Mouse (Mus musculus) layer of hippocampus, adult 8-10 months (tissue): ENCODE measurements at regions not wholly inside any gene's neighbourhood (a gene's known extent, or its start where the extent isn't known, plus 50 kb on each side); places are given as distances from the start of the nearest gene placed in this dataset.

Experiments used
- DNase-seq, 2 experiments: peaks; one replicate each; pipeline ENCODE4 v3.0.0; 2022; ENCODE audit warnings: low spot score in 2 of 2

DNA sequence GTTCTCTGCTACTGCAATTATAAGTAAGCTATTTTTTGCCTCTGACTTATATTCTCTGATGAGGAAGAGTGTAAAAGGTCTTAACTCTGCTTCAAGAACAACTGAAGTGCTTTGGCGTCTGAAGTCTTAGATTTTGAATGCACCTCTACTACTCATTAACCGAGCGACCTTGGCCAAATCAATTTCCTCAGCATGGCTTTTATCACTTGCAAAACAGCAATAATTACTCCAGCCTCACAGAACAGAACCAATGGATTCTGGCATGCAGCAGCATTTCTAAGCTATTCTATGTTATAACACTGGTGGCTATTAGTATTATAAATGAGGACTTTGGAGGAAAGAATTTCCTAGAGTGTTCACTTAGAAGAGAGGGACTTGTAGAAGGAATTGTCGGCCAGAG lies 462.9 kb upstream of the Cited2 start:
- no peak for DNase-seq

DNA sequence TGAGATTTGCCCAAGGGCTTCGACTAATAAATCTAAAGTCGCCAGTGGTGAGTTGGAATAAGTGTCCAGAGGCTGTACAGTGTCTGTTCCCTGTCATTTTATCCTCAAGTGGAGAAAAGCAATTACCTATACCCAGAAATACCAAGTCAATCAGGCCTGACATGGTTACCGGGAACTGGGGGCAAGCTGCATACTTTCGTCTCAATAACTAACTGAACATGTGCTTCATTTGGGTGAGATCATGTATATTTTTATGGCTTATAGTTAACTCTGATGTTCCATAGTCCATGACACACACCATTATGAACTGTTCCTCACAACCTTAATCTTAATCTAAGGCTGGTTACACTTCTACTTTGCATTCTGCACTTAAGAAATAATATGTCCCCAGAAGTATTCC lies 462.4 kb upstream of the Cited2 start:
- no peak for DNase-seq

DNA sequence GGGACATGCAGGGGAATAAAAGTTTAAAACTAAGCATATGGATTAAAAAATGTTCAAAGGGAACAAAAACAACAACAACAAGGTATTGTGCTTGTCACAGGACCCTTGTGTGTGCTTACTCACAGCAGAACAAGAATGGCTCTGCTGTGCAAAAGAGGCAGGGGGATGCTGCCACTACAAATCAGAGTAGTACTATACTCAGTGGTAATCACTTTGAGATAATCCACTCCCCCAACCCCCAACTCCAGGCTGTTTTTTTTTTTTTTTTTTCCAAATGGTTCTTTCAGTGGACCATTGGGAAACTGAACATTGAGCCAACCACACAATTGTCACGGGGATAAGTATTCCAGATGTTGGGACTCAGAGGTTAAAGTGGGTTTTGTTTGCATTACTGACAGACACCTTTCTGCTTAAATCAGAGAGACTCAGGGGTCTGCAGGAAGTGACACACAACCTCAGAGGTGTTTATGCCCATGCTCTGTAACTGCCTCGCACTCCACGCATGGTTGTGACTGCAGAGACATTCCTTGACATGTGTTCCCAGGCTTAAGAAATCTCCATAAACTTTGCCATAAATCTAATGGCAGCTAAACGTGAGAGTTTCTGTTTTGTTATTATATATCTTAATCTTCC lies 461.7 kb upstream of the Cited2 start:
- DNase-seq: no peak

GRCm38 (mm10) chr10:17261825-17262205 lies 461.2 kb upstream of the Cited2 start:
- DNase-seq: no peak

- DNase-seq: no peak
Observed at GRCm38 (mm10) chr10:17272646-17273045, 450.4 kb upstream of the Cited2 start.

DNA sequence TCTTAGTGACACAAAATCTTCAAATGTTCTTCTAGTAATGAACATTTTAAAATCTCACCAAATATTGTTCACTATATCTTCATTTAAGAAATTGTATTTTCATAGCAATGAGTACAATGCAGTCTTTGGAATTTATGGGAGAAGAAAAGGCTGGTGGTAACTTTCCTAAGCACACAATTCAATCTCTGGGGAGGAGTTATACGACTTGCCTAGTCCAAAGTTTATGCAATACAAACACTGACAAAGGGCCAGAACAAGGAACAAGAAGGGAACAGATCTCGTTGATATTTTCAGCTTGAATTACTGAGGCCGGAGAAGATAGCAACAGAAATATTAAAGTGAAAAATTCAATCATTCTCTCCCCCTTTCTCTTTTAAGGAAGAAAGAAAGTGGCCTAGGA lies 449.2 kb upstream of the Cited2 start:
- DNase-seq: no peak

DNA sequence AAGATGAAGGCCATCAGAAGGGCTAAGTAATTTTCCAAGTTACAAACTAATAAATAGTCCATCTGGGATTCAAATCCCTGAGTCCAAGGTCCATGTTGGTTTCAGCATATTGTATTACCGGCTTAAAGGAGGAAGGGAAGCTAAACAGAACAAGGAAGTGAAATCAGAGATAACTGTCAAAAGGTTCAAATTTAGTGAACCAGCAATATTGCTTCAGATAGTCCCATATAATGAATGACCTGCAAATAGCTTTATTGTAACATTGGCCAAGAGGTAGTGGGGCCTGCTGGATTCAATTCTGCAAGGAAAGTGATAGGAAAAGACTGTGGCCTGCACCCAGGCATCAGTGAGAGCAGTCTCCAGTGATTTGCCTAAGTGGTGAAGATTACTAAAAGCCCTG lies 447.8 kb upstream of the Cited2 start:
- no peak for DNase-seq

GRCm38 (mm10) chr10:17277911-17278310 lies 445.1 kb upstream of the Cited2 start:
- no peak for DNase-seq

GRCm38 (mm10) chr10:17284858-17285257 lies 438.2 kb upstream of the Cited2 start:
- DNase-seq: no peak

GRCm38 (mm10) chr10:17287141-17287540 lies 435.9 kb upstream of the Cited2 start:
- no peak for DNase-seq

GRCm38 (mm10) chr10:17288231-17288630 lies 434.8 kb upstream of the Cited2 start:
- no peak for DNase-seq

DNA sequence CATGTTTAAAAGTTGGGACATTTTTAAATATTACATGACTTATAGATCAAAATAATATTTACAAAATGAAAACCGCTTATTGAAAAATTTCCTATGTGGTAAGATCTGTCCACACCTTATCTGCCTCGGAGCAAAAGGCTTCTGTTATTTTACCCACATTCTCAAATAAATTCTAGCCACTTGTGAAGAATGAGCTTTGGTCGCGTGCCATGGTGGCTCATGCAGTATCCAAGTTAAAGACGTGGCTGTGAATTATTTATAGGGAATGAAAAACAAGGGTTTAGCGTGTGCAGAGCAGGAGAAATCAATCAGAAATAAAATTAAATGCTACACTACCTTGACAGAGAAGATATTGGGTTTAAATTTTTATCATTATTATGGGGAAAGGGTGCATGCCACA lies 430.7 kb upstream of the Cited2 start:
- DNase-seq: no peak

DNA sequence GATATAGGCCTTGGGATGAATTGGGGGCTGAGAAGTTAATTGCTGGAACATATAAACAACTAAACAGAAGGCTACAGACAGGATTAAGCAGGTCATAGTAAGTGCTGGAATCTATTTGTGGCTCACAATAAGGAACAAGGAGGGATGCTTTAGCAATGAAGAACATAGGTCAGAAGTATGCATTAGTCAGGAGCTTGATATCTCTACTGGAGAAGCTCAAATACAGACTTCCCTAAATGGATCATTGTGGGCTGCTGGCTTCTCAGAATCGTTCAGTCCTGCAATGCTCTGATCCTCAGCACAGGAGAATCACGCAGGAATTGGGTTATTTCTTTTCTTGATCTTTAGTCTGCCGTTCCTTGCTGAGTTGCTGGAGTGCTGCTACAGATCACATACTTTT lies 428.6 kb upstream of the Cited2 start:
- no peak for DNase-seq

GRCm38 (mm10) chr10:17295157-17295556 lies 427.9 kb upstream of the Cited2 start:
- DNase-seq: no peak

DNA sequence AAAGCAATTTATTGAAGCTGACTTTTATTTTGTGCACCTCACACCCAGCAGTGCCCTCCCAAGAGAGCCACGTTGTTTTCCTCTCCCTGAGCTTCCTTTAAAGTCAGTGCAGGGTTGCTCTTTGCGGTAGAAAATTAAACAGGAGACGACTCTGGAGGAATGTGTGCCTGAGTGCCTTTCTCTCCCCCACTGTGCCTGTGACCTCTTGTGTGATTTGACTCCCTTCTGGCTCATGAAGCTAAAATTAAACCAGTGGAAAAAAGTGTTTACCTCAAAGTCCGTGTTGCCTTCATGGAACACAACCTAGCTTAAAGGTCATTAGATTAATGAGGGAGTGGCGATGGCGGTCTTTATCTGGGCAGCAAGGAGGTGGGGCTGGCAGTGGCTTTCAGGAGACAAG lies 423.4 kb upstream of the Cited2 start:
- no peak for DNase-seq

DNA sequence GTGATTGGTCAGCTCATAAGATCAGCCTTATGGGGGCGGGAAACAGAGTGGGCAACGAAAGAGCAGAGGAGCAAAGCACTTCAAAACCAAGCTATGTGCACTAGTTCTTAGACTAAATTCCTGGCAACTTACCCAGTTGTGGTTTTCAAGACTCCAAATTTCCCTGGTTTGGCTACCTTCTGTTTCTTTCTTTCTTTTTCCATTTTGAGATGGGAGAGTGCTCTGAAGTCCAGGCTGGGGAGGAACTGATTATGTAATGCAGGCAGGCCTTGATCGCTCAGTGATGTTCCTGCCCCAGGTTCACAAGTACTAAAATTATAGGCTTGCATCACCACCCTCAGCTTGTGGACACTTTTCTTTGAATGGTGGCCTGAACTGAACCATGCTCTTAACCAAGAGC lies 396.3 kb upstream of the Cited2 start:
- no peak for DNase-seq

GRCm38 (mm10) chr10:17330904-17331606 lies 392.0 kb upstream of the Cited2 start:
- DNase-seq: no peak

- DNase-seq: no peak
Observed at GRCm38 (mm10) chr10:17331607-17332008, 391.4 kb upstream of the Cited2 start.

- no peak for DNase-seq
Observed at GRCm38 (mm10) chr10:17332025-17332767, 390.8 kb upstream of the Cited2 start.

DNA sequence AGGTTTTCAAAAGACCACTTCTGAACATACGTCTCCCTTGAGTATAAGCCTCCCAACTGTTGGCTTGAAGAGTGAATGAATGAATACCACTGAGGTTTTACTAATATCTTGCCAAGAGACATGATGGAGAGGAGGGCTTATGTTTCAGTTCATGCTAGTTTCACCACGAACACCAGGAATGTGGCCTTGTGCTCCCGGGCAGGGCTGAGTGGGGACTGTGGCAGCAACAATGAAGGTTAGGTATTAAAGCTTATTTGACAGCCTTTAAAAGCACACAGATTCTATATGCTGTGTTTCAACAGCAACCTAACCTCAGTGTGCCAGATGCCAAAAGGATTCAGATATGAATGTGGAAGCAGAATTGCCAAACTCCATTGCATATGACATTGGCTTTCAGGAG lies 390.0 kb upstream of the Cited2 start:
- DNase-seq: no peak

GRCm38 (mm10) chr10:17333676-17334075 lies 389.3 kb upstream of the Cited2 start:
- DNase-seq: no peak

DNA sequence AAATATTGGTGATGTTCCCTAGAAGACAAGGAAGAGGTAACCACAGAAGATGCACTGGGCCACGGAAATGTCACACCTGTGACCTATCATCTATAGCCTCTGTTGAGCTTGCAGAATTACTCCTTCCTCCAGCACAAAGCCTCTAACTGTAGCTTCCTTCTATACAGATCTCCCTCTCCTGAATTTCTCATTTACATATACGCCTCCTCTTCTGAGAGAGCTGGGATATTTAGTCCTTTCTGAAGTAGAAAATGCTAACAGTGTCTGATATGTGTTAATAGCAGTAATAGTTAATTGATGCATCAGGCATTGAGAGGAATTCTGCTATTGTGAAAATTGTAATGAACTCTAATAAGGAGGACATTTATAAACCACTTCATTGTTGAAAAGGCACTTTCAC lies 385.8 kb upstream of the Cited2 start:
- no peak for DNase-seq

DNA sequence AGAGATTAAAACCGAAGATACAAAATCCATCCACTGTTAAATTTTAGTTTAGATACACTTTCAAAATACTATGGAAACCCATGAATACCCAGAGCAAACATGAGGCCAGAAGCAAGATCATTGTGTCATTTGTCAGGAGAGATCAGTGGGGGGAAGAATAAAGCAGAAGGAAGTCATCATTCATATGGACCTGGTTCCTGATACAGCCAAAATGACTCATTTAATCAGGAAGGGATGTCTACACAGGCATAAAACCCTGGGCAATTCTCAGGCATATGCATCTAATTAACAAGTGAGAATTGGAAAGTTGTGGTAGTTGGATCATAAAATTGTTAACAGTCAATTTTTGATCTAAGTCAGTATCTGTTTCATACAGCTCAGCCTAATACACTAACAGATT lies 379.2 kb upstream of the Cited2 start:
- no peak for DNase-seq
